Mouse (Mus musculus) neural tube, embryonic 15.5 days (tissue): ENCODE measurements at regions not wholly inside any gene's neighbourhood (a gene's known extent, or its start where the extent isn't known, plus 50 kb on each side); places are given as distances from the start of the nearest gene placed in this dataset.
A peak's percentile ranks its signal among the peaks of the same experiment; 100 is the strongest.

Experiments used
- ATAC-seq: fragments of 200-750 bp; cut with Nextera tagmentation; 2 replicates; pipeline ENCODE4 v1.8.0; 2017; ENCODE audit warnings: mild to moderate bottlenecking, moderate TSS enrichment, moderate library complexity; ENCODE audit not compliant: low FRiP score
- H3K27ac ChIP-seq: fragments of 300-500 bp; sonication (generic); replicated peaks from 2 replicates; pipeline ENCODE4 v1.5.1; 2015; ENCODE audit warnings: mild to moderate bottlenecking, inconsistent platforms
- H3K27me3 ChIP-seq: fragments of 300-500 bp; sonication (generic); replicated peaks from 2 replicates; pipeline ENCODE4 v1.6.1; 2015; ENCODE audit warnings: inconsistent platforms
- H3K36me3 ChIP-seq: fragments of 300-500 bp; sonication (generic); 2 replicates; pipeline ENCODE4 v1.6.1; 2015; ENCODE audit warnings: inconsistent platforms
- H3K4me1 ChIP-seq: fragments of 300-500 bp; sonication (generic); 2 replicates; pipeline ENCODE4 v1.6.1; 2015; ENCODE audit warnings: inconsistent platforms
- H3K4me2 ChIP-seq: fragments of 300-500 bp; sonication (generic); 2 replicates; pipeline ENCODE4 v1.6.1; 2015; ENCODE audit warnings: inconsistent platforms, mild to moderate bottlenecking, moderate library complexity
- H3K4me3 ChIP-seq: fragments of 300-500 bp; sonication (generic); replicated peaks from 2 replicates; pipeline ENCODE4 v1.5.1; 2015; ENCODE audit warnings: mild to moderate bottlenecking, inconsistent platforms
- H3K9ac ChIP-seq: fragments of 300-500 bp; sonication (generic); replicated peaks from 2 replicates; pipeline ENCODE4 v1.6.1; 2015; ENCODE audit warnings: mild to moderate bottlenecking, inconsistent platforms
- H3K9me3 ChIP-seq: fragments of 300-500 bp; sonication (generic); replicated peaks from 2 replicates; pipeline ENCODE4 v1.6.1; 2016; ENCODE audit warnings: inconsistent platforms
- WGBS: fragments of 180-500 bp; shearing (Covaris S2); methylation state at CpG from one replicate; pipeline ENCODE4 v1.1.7; 2015; ENCODE audit warnings: mixed read lengths; 5-methylcytosine and 5-hydroxymethylcytosine counted together

DNA sequence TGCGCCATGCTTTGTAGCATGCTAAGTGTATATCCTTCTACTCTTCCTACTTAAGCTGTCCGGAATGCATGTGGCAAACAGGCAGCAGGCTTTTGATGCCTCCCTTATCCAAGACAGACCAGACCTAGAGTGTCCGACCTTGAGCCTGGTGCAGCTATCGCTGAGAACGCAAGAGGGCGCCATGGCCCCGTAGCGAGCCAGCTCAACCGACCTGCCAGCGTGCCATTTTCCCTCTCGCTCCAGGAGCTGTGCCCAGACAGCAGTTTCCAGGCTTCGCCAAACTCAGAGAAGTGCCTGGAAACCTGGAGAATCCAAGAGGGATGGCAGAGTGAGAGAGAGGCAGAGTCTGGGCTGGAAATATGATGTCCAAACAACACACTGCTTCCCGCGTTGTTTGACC, 155.8 kb upstream of the Gm12830 start:
- Histone ChIP-seq H3K4me2 (peak overlapping the region; percentile 65), H3K4me3 (peak overlapping the region; percentile 34), H3K4me1 (peaks cover 14% of the 10 kb centered on the region), H3K27me3 (peaks cover 67% of the 10 kb centered on the region), H3K27ac (no peak overlapping the region), H3K9me3 (no peaks in the 10 kb centered on the region), H3K36me3 (no peaks in the 10 kb centered on the region), H3K9ac (no peak overlapping the region)
- 3% methylated on average over 14 of the region's 14 CpGs for WGBS
- ATAC-seq = peak; percentile 89

DNA sequence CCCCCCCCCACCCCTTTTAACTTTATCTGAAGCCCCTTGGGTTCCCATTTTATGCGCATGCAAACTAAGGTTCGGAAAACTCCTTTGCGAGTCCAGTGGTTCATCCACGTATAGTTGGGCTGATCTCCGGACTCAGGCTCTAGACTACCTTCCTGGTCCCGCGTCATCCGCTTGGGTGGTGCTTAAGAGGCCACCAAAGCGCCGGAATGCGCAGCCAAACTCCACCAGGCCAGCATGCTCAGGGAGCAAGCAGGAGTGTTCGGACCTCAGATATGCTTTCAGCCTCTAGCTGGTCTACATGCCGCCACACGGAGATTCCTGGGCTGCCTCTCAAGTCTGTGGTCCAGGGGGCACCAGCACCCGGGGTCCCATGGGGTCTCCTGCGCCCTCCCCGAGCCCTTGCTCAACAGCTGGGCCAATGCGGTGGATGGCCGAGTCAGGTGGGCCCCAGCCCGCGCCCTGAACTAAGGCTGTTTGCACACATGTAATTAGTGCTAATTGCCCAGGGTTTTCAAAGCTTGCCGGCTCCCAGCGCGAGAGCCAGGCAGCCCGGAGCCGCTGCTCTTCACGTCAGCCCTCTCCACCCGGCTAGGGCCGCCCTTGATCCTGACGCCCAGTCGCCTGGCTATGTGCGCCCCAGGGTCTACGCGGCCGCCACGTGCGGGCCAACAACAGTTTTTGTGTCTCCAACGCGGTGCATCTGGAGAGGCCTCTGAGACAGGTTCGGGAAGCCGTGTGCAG, 155.1 kb upstream of the Gm12830 start:
- Histone ChIP-seq H3K27ac (no peak overlapping the region), H3K9me3 (no peaks in the 10 kb centered on the region), H3K4me3 (peak overlapping the region; percentile 34), H3K27me3 (peaks cover 67% of the 10 kb centered on the region), H3K4me2 (peak overlapping the region; percentile 65), H3K36me3 (no peaks in the 10 kb centered on the region), H3K9ac (peak overlapping the region; percentile 36), H3K4me1 (peaks cover 14% of the 10 kb centered on the region)
- peak; percentile 32 for ATAC-seq
- WGBS = 4% methylated on average over 41 of the region's 41 CpGs

DNA sequence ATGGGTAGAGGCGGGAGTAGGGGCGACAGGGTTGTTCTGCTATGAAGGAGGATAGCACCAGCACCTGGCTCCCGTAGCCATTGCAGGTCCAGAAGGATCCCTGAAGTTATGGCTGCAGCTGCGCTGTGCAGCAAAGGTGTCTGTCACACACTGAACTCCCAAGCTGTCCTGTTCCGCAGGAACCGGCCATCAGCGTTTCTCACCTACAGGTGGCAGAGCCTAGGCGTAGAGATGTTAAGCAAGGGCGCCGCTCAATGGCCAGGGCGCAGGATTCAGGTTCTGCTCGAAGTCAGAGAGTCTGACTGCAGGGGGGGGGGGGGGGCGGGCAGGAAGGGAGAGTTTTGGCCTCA, 154.6 kb upstream of the Gm12830 start:
- H3K4me2 ChIP-seq = peak overlapping the region; percentile 65
- WGBS = 6% methylated on average over 12 of the region's 13 CpGs
- H3K36me3 ChIP-seq = no peaks in the 10 kb centered on the region
- peaks cover 66% of the 10 kb centered on the region for H3K27me3 ChIP-seq
- H3K4me1 ChIP-seq = peaks cover 14% of the 10 kb centered on the region
- peak; percentile 25; the same call in 1 of the 2 replicates for ATAC-seq
- H3K27ac ChIP-seq = no peak overlapping the region
- H3K9ac ChIP-seq = peak overlapping the region; percentile 36
- peak overlapping the region; percentile 34 for H3K4me3 ChIP-seq
- no peaks in the 10 kb centered on the region for H3K9me3 ChIP-seq

DNA sequence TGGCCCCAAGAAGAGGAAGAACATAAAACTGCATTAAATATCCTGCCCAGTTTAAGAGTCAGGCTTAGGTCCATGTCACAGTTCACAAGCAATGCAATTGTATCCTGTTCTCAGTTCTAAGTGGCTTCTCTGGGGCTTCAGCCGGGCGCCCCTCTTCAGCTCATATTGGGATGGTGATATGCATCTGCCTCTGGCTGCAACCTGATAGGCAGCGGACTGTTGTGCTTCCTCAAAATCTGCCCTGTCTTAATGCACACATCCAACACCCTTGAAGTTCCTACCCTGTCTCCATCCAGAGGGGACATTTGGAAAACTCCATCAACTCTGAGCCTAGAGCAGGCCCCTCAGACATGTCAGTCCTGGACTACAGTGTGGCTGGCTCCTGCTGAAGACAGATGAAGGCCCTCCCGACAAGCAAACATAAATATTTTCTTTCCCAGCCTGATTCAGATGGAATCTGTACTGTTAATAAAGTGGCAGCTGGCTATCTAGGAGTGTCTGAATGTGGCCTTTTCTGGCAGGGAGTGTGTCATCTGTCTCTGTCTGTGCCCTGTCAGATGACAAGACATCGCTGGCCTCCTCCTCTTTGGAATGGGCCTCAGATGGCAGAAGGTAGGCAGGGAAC, 149.3 kb upstream of the Gm12830 start:
- H3K9ac ChIP-seq = no peak overlapping the region
- no peak overlapping the region for H3K4me2 ChIP-seq
- no peak for ATAC-seq
- no peak overlapping the region for H3K27ac ChIP-seq
- H3K36me3 ChIP-seq = no peaks in the 10 kb centered on the region
- WGBS = 73% methylated on average over 5 of the region's 5 CpGs
- H3K9me3 ChIP-seq = no peaks in the 10 kb centered on the region
- H3K27me3 ChIP-seq = peaks cover 31% of the 10 kb centered on the region
- H3K4me1 ChIP-seq = no peaks in the 10 kb centered on the region; the same call in 1 of the 2 replicates
- H3K4me3 ChIP-seq = no peak overlapping the region

DNA sequence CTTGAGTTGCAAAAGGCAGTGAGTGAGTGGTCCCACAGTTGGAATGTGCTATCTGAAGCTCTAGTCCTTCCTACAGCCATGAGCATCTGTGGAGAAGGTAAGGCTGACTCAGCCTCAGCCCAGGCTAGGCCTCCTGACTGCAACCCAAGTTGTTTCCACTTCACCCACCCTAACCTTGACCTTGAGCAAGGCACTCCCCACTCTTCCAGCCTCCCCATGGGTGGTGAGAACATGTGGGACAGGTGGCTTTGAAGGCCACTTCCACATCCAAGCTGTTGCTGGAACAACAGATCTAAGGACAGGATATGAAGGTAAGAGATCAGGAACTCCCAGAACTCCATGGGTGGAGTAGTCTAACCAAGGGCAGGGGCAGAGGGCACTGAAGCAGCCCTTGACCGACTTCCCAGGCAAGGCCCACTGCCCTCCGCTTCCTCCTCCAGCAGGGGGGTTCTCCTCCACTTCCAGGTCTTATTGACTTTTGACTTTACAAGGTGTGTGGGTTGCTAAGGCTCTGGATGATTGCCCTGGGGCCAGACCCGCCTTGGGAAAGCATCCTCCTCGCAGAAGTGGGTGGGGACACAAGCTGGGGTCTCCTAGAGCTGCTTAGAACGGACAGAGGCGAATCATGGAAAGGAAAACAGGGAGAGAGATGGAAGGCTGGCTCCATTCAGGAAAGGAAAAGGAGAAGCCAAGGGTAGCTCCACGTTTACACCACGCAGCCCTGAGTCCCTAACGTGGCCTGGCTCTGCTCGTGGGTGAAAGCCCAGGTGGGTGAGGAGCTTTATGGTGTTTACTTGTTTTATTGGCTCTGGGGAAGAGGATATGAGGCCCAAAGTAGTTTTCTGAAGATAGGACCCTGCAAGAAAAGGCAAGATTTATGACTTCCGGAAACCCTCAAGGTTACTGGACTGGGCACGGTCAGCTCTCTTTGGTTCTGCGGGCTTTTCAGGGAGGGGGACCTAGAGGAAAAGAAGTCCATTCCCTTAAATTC, 144.3 kb upstream of the Gm12830 start:
- 73% methylated on average over 13 of the region's 13 CpGs for WGBS
- no peak for ATAC-seq
- 0 out of 2 replicates have a peak, but pooled peaks cover 12% of the 10 kb centered on the region for H3K27me3 ChIP-seq
- H3K9me3 ChIP-seq = no peaks in the 10 kb centered on the region
- no peak overlapping the region for H3K4me2 ChIP-seq
- H3K27ac ChIP-seq = no peak overlapping the region
- no peak overlapping the region for H3K9ac ChIP-seq
- no peaks in the 10 kb centered on the region for H3K36me3 ChIP-seq
- H3K4me1 ChIP-seq = peaks cover 12% of the 10 kb centered on the region
- H3K4me3 ChIP-seq = no peak overlapping the region

DNA sequence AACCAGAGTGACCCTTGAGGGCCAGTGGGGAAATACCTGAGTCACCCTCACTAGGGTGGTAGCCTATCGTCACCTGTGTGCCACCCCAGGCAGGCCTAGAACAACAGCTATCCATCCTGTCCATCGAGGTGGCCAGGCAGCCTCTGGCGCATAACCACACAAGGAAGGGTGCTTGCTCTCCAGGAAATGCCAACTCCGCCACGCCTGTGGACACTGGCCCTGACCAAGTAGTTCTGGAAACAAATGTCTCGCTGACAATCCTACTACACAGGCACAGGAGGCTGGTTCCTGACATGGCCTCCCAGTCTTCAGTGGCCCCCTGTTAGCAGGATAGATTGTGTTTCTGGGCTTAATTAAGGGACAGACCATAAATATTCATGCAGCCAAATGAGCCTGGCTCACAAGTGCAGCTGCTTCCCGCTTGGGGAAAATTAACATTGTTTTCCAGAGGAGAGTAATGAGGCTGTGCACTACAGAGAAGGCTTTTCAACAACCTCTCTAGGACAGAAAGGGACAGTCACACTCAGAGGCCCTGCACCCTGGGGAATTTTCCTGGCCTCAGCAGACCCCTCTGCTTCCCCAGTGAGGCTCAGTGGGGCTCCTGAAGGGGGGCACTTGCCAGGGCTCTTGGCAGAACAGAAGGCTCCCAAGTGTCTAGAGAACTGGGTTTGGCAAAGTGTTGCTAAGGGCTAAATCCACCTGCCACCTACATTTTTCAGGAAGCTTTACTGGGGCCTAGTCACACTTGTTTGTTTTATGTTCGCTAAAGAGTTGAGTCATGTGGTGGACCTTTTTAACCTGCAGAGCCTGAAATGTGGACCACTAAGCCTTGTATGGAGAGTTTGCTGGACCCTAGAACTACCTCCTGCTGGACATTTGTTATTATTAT, 143.2 kb upstream of the Gm12830 start:
- Histone ChIP-seq H3K9ac (no peak overlapping the region), H3K4me3 (no peak overlapping the region), H3K4me1 (peaks cover 12% of the 10 kb centered on the region), H3K9me3 (no peaks in the 10 kb centered on the region), H3K4me2 (no peak overlapping the region), H3K27me3 (0 out of 2 replicates have a peak, but pooled peaks cover 8% of the 10 kb centered on the region), H3K27ac (0 out of 2 replicates have a peak overlapping the region, but pooled peaks have one; percentile 19), H3K36me3 (no peaks in the 10 kb centered on the region)
- 50% methylated on average over 8 of the region's 8 CpGs for WGBS
- ATAC-seq = peak; percentile 73

DNA sequence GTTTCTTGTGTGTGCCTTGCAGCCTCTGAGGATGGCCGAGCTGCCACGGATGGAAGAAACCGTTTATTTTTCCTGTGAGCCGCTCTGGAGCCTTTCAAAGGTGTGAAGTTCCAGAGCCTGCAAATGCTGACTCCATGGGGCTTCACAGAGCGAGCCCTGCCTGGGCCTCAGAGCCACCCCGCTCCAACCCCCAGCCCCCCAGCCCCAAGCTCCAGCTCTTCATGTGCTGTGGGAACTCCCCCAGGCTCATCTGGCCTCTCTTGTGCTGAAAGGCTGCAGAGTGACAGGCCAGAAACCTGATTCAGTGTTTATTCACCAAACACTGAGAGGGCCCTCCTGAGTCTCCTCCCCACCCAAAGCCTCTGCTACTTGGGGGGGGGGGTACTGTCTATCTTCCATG, 141.2 kb upstream of the Gm12830 start:
- Histone ChIP-seq H3K27me3 (0 out of 2 replicates have a peak, but pooled peaks cover 11% of the 10 kb centered on the region), H3K27ac (no peak overlapping the region), H3K4me3 (no peak overlapping the region), H3K9ac (no peak overlapping the region), H3K4me1 (peaks cover 14% of the 10 kb centered on the region), H3K9me3 (no peaks in the 10 kb centered on the region), H3K4me2 (no peak overlapping the region), H3K36me3 (no peaks in the 10 kb centered on the region)
- WGBS = 56% methylated on average over 6 of the region's 6 CpGs
- ATAC-seq = no peak

DNA sequence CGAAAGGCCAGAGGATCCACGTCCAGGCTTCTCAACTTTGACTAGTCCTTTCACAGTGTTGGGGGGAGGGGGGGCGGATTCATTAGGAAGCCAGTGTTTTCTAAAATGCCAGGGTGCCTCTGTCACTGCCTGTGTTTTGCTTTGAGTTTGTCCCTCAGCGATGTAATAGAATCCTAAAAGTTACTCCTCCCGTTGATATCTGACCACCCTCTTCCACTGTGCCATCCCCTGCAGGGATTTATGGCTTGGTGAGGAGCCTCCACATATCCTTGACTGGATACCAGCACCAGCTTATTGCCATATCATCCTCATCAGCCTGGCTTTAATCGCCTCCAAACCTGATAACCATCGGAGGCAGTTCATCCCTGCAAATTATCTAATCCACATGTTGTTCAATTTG, 138.6 kb upstream of the Gm12830 start:
- H3K9me3 ChIP-seq = no peaks in the 10 kb centered on the region
- ATAC-seq = no peak
- 57% methylated on average over 7 of the region's 7 CpGs for WGBS

DNA sequence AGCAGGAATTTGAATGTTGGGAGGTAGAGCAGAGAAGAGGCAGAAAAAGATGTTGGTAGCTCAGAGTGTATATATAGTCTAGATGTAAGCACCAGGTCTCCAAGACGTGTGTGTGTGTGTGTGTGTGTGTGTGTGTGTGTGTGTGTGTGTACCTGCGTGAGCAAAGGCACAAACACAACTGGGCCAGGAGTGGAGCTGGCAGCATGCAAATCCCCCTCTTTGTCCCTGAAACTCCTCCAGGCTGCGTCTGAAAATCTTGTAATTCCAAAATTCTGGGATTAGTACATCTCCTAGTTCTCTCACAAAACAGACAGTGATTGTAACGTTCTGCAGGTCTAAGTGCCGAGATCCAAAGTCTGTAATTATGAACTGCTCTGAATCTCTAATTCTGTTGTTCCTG, 137.8 kb upstream of the Gm12830 start:
- no peak for ATAC-seq
- H3K9me3 ChIP-seq = no peaks in the 10 kb centered on the region
- peaks cover 11% of the 10 kb centered on the region for H3K4me1 ChIP-seq
- H3K27ac ChIP-seq = no peak overlapping the region
- H3K9ac ChIP-seq = no peak overlapping the region
- 0 out of 2 replicates have a peak, but pooled peaks cover 11% of the 10 kb centered on the region for H3K27me3 ChIP-seq
- H3K36me3 ChIP-seq = no peaks in the 10 kb centered on the region
- WGBS = 83% methylated on average over 5 of the region's 5 CpGs
- no peak overlapping the region for H3K4me3 ChIP-seq
- H3K4me2 ChIP-seq = no peak overlapping the region

More for the DNA sequence above, 138.6 kb upstream of the Gm12830 start:
- Histone ChIP-seq H3K36me3 (no peaks in the 10 kb centered on the region), H3K27me3 (0 out of 2 replicates have a peak, but pooled peaks cover 11% of the 10 kb centered on the region), H3K4me3 (no peak overlapping the region), H3K4me1 (peaks cover 15% of the 10 kb centered on the region), H3K27ac (no peak overlapping the region), H3K9ac (no peak overlapping the region), H3K4me2 (no peak overlapping the region)

DNA sequence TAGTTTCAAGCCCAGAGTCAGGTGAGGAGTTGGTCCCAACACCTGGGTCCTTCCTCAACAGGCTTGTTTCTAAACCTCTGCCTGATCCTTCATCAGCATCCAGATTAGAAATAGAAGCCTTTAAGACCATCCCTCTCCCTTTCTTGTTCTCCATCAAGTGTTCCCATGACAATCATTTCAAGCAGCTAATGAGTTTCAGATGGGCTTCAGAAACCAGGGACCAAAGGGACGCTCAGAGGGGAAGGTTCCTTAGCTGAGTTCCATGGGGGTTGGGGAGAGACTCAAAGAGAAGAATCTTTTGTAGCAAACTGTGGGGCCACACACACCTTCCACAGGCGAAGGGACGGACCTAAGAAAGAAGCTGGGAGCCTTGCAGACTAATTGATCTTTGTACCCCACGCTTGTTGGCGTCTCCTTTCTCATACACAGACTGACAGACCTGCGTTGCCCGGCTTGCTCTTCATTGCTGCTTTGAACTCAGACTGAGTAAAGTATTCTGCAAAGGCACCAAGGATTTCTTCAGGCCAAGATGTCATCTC, 136.6 kb upstream of the Gm12830 start:
- Histone ChIP-seq H3K4me1 (peaks cover 9% of the 10 kb centered on the region), H3K4me3 (no peak overlapping the region), H3K27ac (no peak overlapping the region), H3K9ac (no peak overlapping the region), H3K9me3 (no peaks in the 10 kb centered on the region), H3K36me3 (no peaks in the 10 kb centered on the region), H3K27me3 (peaks cover 17% of the 10 kb centered on the region; the same call in 1 of the 2 replicates), H3K4me2 (no peak overlapping the region)
- ATAC-seq = no peak
- 70% methylated on average over 7 of the region's 7 CpGs for WGBS
